Mouse (Mus musculus) midbrain, embryonic 13.5 days (tissue): ENCODE results near the gene Htra1. TPM values are rescaled to one million over a fixed set of nuclear protein-coding genes. Genes with fewer than 3 reads are reported as not detected.
A peak's percentile ranks its signal among the peaks of the same experiment; 100 is the strongest.

Source experiments
- ATAC-seq: fragments of 200-750 bp; cut with Nextera tagmentation; 2 replicates; pipeline ENCODE4 v1.8.0; 2017; ENCODE audit warnings: mild to moderate bottlenecking, moderate TSS enrichment, moderate library complexity
- H3K27ac ChIP-seq: fragments of 300-500 bp; sonication (generic); 2 replicates; pipeline ENCODE4 v1.5.1; 2015; ENCODE audit warnings: inconsistent platforms, mild to moderate bottlenecking, moderate library complexity
- H3K27me3 ChIP-seq: fragments of 300-500 bp; sonication (generic); 2 replicates; pipeline ENCODE4 v1.6.1; 2015; ENCODE audit warnings: mild to moderate bottlenecking, inconsistent platforms
- H3K36me3 ChIP-seq: fragments of 300-500 bp; sonication (generic); 2 replicates; pipeline ENCODE4 v1.6.1; 2015; ENCODE audit warnings: mild to moderate bottlenecking, inconsistent platforms
- H3K4me1 ChIP-seq: fragments of 300-500 bp; sonication (generic); replicated peaks from 2 replicates; pipeline ENCODE4 v1.6.1; 2015; ENCODE audit warnings: inconsistent platforms
- H3K4me2 ChIP-seq: fragments of 300-500 bp; sonication (generic); replicated peaks from 2 replicates; pipeline ENCODE4 v1.6.1; 2015; ENCODE audit warnings: moderate library complexity, mild to moderate bottlenecking, inconsistent platforms
- H3K4me3 ChIP-seq: fragments of 300-500 bp; sonication (generic); replicated peaks from 2 replicates; pipeline ENCODE4 v1.5.1; 2015; ENCODE audit warnings: mild to moderate bottlenecking, inconsistent platforms
- H3K9ac ChIP-seq: fragments of 300-500 bp; sonication (generic); replicated peaks from 2 replicates; pipeline ENCODE4 v1.6.1; 2015; ENCODE audit warnings: mild to moderate bottlenecking, inconsistent platforms
- H3K9me3 ChIP-seq: fragments of 300-500 bp; sonication (generic); 2 replicates; pipeline ENCODE4 v1.6.1; 2016; ENCODE audit warnings: mild to moderate bottlenecking, inconsistent platforms
- WGBS: fragments of 180-500 bp; shearing (Covaris S2); methylation state at CpG from one replicate; pipeline ENCODE4 v1.1.7; 2015; 5-methylcytosine and 5-hydroxymethylcytosine counted together
- polyA plus RNA-seq: library from polyadenylated mRNA; unstranded; fragments of >200 nt; fragmentation: Nextera tagmentation; extraction: Ambion mirVana; gene quantifications from 2 replicates; pipeline ENCODE4 v1.2.1, GENCODE M21; 2015

Htra1 gene
- polyA plus RNA-seq, 1 experiment from 2014 or later = 6.2 TPM

DNA sequence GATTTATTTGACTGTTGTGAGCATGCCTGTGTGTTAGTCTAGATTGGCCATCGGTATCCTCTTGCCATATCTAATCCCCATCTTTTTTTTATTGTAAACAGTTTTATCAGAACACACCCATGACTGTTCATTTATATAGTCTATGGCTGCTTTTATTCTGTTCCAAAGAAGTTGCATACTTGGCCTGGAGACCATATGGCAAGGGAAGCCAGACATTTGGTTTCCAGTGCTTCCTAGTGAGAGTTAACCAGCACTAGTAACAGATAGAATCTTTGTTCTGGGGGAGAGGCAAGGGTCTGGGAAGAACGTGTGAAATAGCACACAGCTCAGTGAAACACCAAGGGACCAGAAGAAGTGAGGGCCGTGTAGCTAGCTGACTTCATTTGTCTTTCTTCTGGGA, 33.6 kb downstream of the Htra1 start:
- Histone ChIP-seq H3K9ac (no peak overlapping the region), H3K4me1 (peaks cover 9% of the 10 kb centered on the region; the same call in 1 of the 2 replicates), H3K4me3 (no peak overlapping the region), H3K36me3 (no peaks in the 10 kb centered on the region), H3K27ac (no peak overlapping the region), H3K27me3 (no peaks in the 10 kb centered on the region), H3K9me3 (no peaks in the 10 kb centered on the region), H3K4me2 (no peak overlapping the region)
- ATAC-seq = no peak
- 76% methylated on average over 3 of the region's 3 CpGs for WGBS

- WGBS = 93% methylated on average over 9 of the region's 9 CpGs
- no peak overlapping the region for H3K4me2 ChIP-seq
- H3K4me1 ChIP-seq = peaks cover 11% of the 10 kb centered on the region
- H3K9me3 ChIP-seq = no peaks in the 10 kb centered on the region
- no peaks in the 10 kb centered on the region for H3K36me3 ChIP-seq
- H3K27ac ChIP-seq = no peak overlapping the region
- H3K9ac ChIP-seq = no peak overlapping the region
- ATAC-seq = no peak
- H3K4me3 ChIP-seq = no peak overlapping the region
- H3K27me3 ChIP-seq = no peaks in the 10 kb centered on the region
Observed at GRCm38 (mm10) chr7:130972767-130973166, 36.9 kb downstream of the Htra1 start.

DNA sequence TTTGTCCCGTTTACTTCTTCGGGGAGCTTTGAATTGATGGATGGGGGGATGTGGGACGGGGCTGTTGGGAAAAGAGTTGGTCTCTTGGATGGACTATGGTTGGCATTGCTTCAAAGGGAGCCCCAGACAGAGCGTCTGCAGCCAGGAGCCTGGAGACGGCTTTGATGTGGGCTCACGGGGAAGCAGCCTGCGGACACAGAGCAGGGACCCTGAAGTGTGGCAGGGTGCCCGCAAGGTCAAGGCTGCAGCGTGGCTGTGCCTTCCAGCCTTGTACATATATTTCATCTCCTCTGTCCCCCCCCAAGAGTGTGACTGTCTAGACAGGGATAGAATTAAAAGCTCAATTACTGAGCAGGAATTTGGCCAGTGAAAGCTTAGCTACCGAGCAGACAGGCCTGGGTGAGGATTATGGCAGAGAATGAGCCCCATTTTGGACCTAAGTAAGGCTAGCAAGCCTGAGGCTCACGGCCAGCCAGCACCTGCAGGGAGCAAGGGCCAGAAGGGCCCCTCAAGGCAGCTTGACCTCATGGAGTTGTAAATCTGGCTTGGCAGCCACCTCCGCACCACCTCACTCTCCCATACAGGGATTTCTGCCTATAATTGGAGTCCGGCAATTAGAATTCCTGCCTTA, 40.5 kb downstream of the Htra1 start:
- peaks cover 16% of the 10 kb centered on the region for H3K4me1 ChIP-seq
- H3K27ac ChIP-seq = no peak overlapping the region
- no peaks in the 10 kb centered on the region for H3K27me3 ChIP-seq
- no peak overlapping the region for H3K4me3 ChIP-seq
- H3K4me2 ChIP-seq = no peak overlapping the region
- no peaks in the 10 kb centered on the region for H3K9me3 ChIP-seq
- 61% methylated on average over 13 of the region's 13 CpGs for WGBS
- ATAC-seq = peak; percentile 30; the same call in 1 of the 2 replicates
- no peaks in the 10 kb centered on the region for H3K36me3 ChIP-seq
- no peak overlapping the region for H3K9ac ChIP-seq

- no peak overlapping the region for H3K9ac ChIP-seq
- H3K4me3 ChIP-seq = no peak overlapping the region
- no peaks in the 10 kb centered on the region for H3K9me3 ChIP-seq
- H3K27me3 ChIP-seq = no peaks in the 10 kb centered on the region
- H3K4me2 ChIP-seq = no peak overlapping the region
- ATAC-seq = peak; percentile 81
- WGBS = 56% methylated on average over 5 of the region's 5 CpGs
- no peak overlapping the region for H3K27ac ChIP-seq
- H3K4me1 ChIP-seq = peaks cover 16% of the 10 kb centered on the region
- H3K36me3 ChIP-seq = no peaks in the 10 kb centered on the region
Observed at GRCm38 (mm10) chr7:130977794-130978521, 42.0 kb downstream of the Htra1 start.

- Histone ChIP-seq H3K27me3 (no peaks in the 10 kb centered on the region), H3K36me3 (no peaks in the 10 kb centered on the region), H3K27ac (no peak overlapping the region), H3K9ac (no peak overlapping the region), H3K4me3 (no peak overlapping the region), H3K4me1 (peaks cover 16% of the 10 kb centered on the region), H3K4me2 (no peak overlapping the region), H3K9me3 (no peaks in the 10 kb centered on the region)
- WGBS = 84% methylated on average over 1 of the region's 1 CpGs
- no peak for ATAC-seq
Observed at GRCm38 (mm10) chr7:130978545-130978944, 42.6 kb downstream of the Htra1 start.

DNA sequence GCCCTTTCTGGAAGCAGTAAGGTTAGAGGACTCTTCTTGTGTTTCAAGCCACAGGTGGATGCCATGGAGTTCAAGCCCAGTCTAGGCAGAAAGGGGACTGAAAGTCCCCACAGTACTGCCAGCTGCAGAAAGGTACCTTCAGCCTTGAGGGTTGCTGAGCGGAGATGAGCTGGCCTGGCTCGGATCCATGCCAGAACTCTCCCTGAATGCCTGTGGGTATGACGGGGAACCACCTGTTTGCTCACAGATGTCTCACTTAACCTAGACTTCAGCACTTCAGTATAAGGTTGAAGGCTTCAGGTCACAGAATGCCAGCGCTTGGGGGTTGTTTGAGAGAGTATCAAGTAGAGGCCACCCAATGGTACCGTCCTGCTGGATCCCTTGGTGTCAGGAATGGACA, 44.2 kb downstream of the Htra1 start:
- ATAC-seq = no peak
- Histone ChIP-seq H3K4me2 (no peak overlapping the region), H3K9me3 (no peaks in the 10 kb centered on the region), H3K36me3 (no peaks in the 10 kb centered on the region), H3K4me3 (no peak overlapping the region), H3K4me1 (peaks cover 16% of the 10 kb centered on the region), H3K27ac (no peak overlapping the region), H3K9ac (no peak overlapping the region), H3K27me3 (no peaks in the 10 kb centered on the region)
- WGBS = 93% methylated on average over 5 of the region's 5 CpGs

- Histone ChIP-seq H3K4me1 (peaks cover 9% of the 10 kb centered on the region), H3K4me2 (no peak overlapping the region), H3K9me3 (no peaks in the 10 kb centered on the region), H3K9ac (no peak overlapping the region), H3K36me3 (no peaks in the 10 kb centered on the region), H3K27ac (no peak overlapping the region), H3K27me3 (no peaks in the 10 kb centered on the region), H3K4me3 (no peak overlapping the region)
- WGBS = 49% methylated on average over 4 of the region's 4 CpGs
- no peak for ATAC-seq
Observed at GRCm38 (mm10) chr7:130982371-130982770, 46.5 kb downstream of the Htra1 start.

GRCm38 (mm10) chr7:130982881-130983280, 47.0 kb downstream of the Htra1 start:
- Histone ChIP-seq H3K4me1 (peaks cover 4% of the 10 kb centered on the region), H3K27ac (no peak overlapping the region), H3K27me3 (no peaks in the 10 kb centered on the region), H3K36me3 (no peaks in the 10 kb centered on the region), H3K9me3 (no peaks in the 10 kb centered on the region), H3K9ac (no peak overlapping the region), H3K4me2 (no peak overlapping the region), H3K4me3 (no peak overlapping the region)
- ATAC-seq = no peak
- WGBS = 83% methylated on average over 3 of the region's 3 CpGs

GRCm38 (mm10) chr7:130984294-130984693, 48.4 kb downstream of the Htra1 start:
- H3K9ac ChIP-seq = no peak overlapping the region
- no peak for ATAC-seq
- H3K27me3 ChIP-seq = no peaks in the 10 kb centered on the region
- H3K4me3 ChIP-seq = no peak overlapping the region
- H3K4me1 ChIP-seq = no peaks in the 10 kb centered on the region; the same call in 1 of the 2 replicates
- H3K4me2 ChIP-seq = no peak overlapping the region
- H3K9me3 ChIP-seq = no peaks in the 10 kb centered on the region
- no peaks in the 10 kb centered on the region for H3K36me3 ChIP-seq
- WGBS = 92% methylated on average over 7 of the region's 7 CpGs
- no peak overlapping the region for H3K27ac ChIP-seq

GRCm38 (mm10) chr7:130985193-130985592, 49.3 kb downstream of the Htra1 start:
- ATAC-seq = no peak
- no peak overlapping the region for H3K27ac ChIP-seq
- 91% methylated on average over 12 of the region's 12 CpGs for WGBS
- no peak overlapping the region for H3K4me2 ChIP-seq
- no peaks in the 10 kb centered on the region for H3K27me3 ChIP-seq
- H3K4me3 ChIP-seq = no peak overlapping the region
- no peak overlapping the region for H3K9ac ChIP-seq
- H3K36me3 ChIP-seq = no peaks in the 10 kb centered on the region
- H3K9me3 ChIP-seq = no peaks in the 10 kb centered on the region
- no peaks in the 10 kb centered on the region; the same call in 1 of the 2 replicates for H3K4me1 ChIP-seq

GRCm38 (mm10) chr7:130985716-130986115, 49.8 kb downstream of the Htra1 start:
- Histone ChIP-seq H3K4me3 (no peak overlapping the region), H3K4me1 (no peaks in the 10 kb centered on the region; the same call in 1 of the 2 replicates), H3K9me3 (no peaks in the 10 kb centered on the region), H3K27ac (no peak overlapping the region), H3K4me2 (no peak overlapping the region), H3K36me3 (no peaks in the 10 kb centered on the region), H3K27me3 (no peaks in the 10 kb centered on the region), H3K9ac (no peak overlapping the region)
- no peak for ATAC-seq
- 84% methylated on average over 3 of the region's 3 CpGs for WGBS

DNA sequence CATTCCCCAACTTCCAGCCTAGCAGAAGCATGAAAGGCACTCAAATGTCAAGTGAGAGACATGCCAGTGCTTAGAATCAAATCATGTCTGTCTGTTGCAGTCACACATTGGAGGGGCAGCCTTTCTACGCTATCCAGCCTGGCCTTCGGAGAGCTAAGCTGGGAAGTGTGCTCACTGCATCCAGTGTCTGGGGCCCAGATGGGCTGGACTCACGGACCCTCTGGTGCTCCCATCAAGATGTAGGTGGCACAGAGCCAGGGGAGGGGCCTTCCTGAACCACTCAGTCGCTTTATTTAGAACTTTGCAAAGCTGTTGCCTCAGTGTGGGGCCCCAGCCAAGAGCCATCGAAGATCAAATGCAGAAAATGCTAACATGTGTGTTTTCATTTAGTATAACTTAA, 52.2 kb downstream of the Htra1 start:
- H3K4me3 ChIP-seq = no peak overlapping the region
- H3K9me3 ChIP-seq = no peaks in the 10 kb centered on the region
- no peak overlapping the region for H3K9ac ChIP-seq
- no peaks in the 10 kb centered on the region for H3K36me3 ChIP-seq
- H3K27me3 ChIP-seq = no peaks in the 10 kb centered on the region
- no peak for ATAC-seq
- 83% methylated on average over 5 of the region's 5 CpGs for WGBS
- no peak overlapping the region for H3K27ac ChIP-seq
- no peaks in the 10 kb centered on the region for H3K4me1 ChIP-seq
- no peak overlapping the region for H3K4me2 ChIP-seq
